Mouse (Mus musculus): ENCODE data around the gene Pot1a.

Gene Pot1a

GRCm38 (mm10) chr6:25808806-25809495, at the start of gene Pot1a:
TSS of gene Pot1a (minus strand) at chr6:25809246.
- DNase-seq (ENCODE audit: low spot score): peak; percentile 99

- DNase-seq (ENCODE audit: low spot score): no peak
Measured at GRCm38 (mm10) chr6:25836261-25836660, 27.2 kb upstream of the Pot1a start.

GRCm38 (mm10) chr6:25806021-25806420, 3.0 kb downstream of the Pot1a start:
- no peak for DNase-seq (ENCODE audit: low spot score)

- no peak for DNase-seq (ENCODE audit: low spot score)
Measured at GRCm38 (mm10) chr6:25802269-25802668, 6.8 kb downstream of the Pot1a start.

- DNase-seq (ENCODE audit: low spot score): no peak
Measured at GRCm38 (mm10) chr6:25801230-25801629, 7.8 kb downstream of the Pot1a start.

GRCm38 (mm10) chr6:25768238-25768637, 40.8 kb downstream of the Pot1a start:
- DNase-seq (ENCODE audit: low spot score): no peak

- DNase-seq (ENCODE audit: low spot score): no peak
Measured at GRCm38 (mm10) chr6:25767552-25767951, 41.5 kb downstream of the Pot1a start.

- peak; percentile 60 for DNase-seq (ENCODE audit: low spot score)
Measured at GRCm38 (mm10) chr6:25767073-25767472, 42.0 kb downstream of the Pot1a start.

GRCm38 (mm10) chr6:25766283-25766682, 42.8 kb downstream of the Pot1a start:
- DNase-seq (ENCODE audit: low spot score): no peak

GRCm38 (mm10) chr6:25752651-25753050, 56.4 kb downstream of the Pot1a start:
- no peak for DNase-seq (ENCODE audit: low spot score)

- no peak for DNase-seq (ENCODE audit: low spot score)
Measured at GRCm38 (mm10) chr6:25736533-25736932, 72.5 kb downstream of the Pot1a start.

GRCm38 (mm10) chr6:25726560-25726959, 82.5 kb downstream of the Pot1a start:
- DNase-seq (ENCODE audit: low spot score): no peak

- no peak for DNase-seq (ENCODE audit: low spot score)
Measured at GRCm38 (mm10) chr6:25710601-25711000, 98.4 kb downstream of the Pot1a start.

GRCm38 (mm10) chr6:25709250-25709895, 99.7 kb downstream of the Pot1a start:
- peak; percentile 46 for DNase-seq (ENCODE audit: low spot score)

GRCm38 (mm10) chr6:25699956-25700355, 109.1 kb downstream of the Pot1a start:
- no peak for DNase-seq (ENCODE audit: low spot score)

All from embryo, embryonic 10 days (tissue).